Comparison of ENCODE assay signal across 21 mouse cellular contexts in genomic region chr6:17905776-17906175, GRCm38 (mm10).
DNase-seq lines count a peak whose midpoint lies in the region; ATAC-seq lines count a peak whose summit lies in the region.
"Had no signal": no experiment of that assay in that cellular context is flagged by ENCODE, and none has a peak within 500 bp of the region (broad histone marks: within the 10 kb centered on the region; RNA-seq: fewer than 3 reads in every experiment).

No protein-coding gene starts in this region.

- 70% methylated on average over 3 of the region's 3 CpGs for WGBS in limb, embryonic 12.5 days
- WGBS in limb, embryonic 10.5 days, result 58% methylated on average over 3 of the region's 3 CpGs
- 21% methylated on average over 3 of the region's 3 CpGs for WGBS in forebrain, embryonic 12.5 days
- 15% methylated on average over 3 of the region's 3 CpGs for WGBS in forebrain, embryonic 14.5 days
- 18% methylated on average over 3 of the region's 3 CpGs for WGBS in midbrain, embryonic 12.5 days
- WGBS in intestine, embryonic 15.5 days, result 61% methylated on average over 3 of the region's 3 CpGs

- no peak overlapping the region for H3K4me3 ChIP-seq in limb, embryonic 12.5 days (replicated peaks)
- no peak overlapping the region for H3K4me3 ChIP-seq in limb, embryonic 10.5 days
- no peak overlapping the region for H3K4me3 ChIP-seq in forebrain, embryonic 12.5 days (replicated peaks)
- no peak overlapping the region for H3K4me3 ChIP-seq in forebrain, embryonic 14.5 days (ENCODE audit: low read depth, low read length)
- no peak overlapping the region for H3K4me3 ChIP-seq in midbrain, embryonic 12.5 days
- no peak overlapping the region for H3K4me3 ChIP-seq in intestine, embryonic 15.5 days (replicated peaks)
- H3K4me3 ChIP-seq: embryonic facial prominence, embryonic 10.5 days; liver, embryonic 12.5 days; stomach, embryonic 15.5 days had no signal

- peak overlapping the region; percentile 64; the same call in 1 of the 2 replicates for H3K27ac ChIP-seq in limb, embryonic 12.5 days
- H3K27ac ChIP-seq in limb, embryonic 10.5 days, result no peak overlapping the region
- H3K27ac ChIP-seq in forebrain, embryonic 12.5 days, result no peak overlapping the region
- H3K27ac ChIP-seq in forebrain, embryonic 14.5 days (ENCODE audit: low read depth, low read length), result no peak overlapping the region
- H3K27ac ChIP-seq in midbrain, embryonic 12.5 days (replicated peaks), result peak overlapping the region; percentile 35; the same call in 1 of the 2 replicates
- H3K27ac ChIP-seq in intestine, embryonic 15.5 days, result no peak overlapping the region; the same call in 1 of the 2 replicates
- H3K27ac ChIP-seq: embryonic facial prominence, embryonic 10.5 days; liver, embryonic 12.5 days had no signal

- H3K4me2 ChIP-seq in limb, embryonic 12.5 days, result no peak overlapping the region
- H3K4me2 ChIP-seq in forebrain, embryonic 12.5 days, result no peak overlapping the region
- H3K4me2 ChIP-seq in forebrain, embryonic 14.5 days (ENCODE audit: low read length), result no peak overlapping the region
- no peak overlapping the region for H3K4me2 ChIP-seq in midbrain, embryonic 12.5 days (replicated peaks)
- H3K4me2 ChIP-seq in intestine, embryonic 15.5 days (replicated peaks), result no peak overlapping the region
- H3K4me2 ChIP-seq: heart, embryonic 11.5 days; liver, embryonic 12.5 days; stomach, embryonic 15.5 days had no signal

- no peak overlapping the region for H3K9ac ChIP-seq in limb, embryonic 12.5 days (replicated peaks)
- H3K9ac ChIP-seq in forebrain, embryonic 12.5 days, result no peak overlapping the region
- no peak overlapping the region for H3K9ac ChIP-seq in forebrain, embryonic 14.5 days (ENCODE audit: low read length)
- H3K9ac ChIP-seq in midbrain, embryonic 12.5 days (replicated peaks), result no peak overlapping the region
- H3K9ac ChIP-seq in intestine, embryonic 15.5 days, result no peak overlapping the region
- H3K9ac ChIP-seq: liver, embryonic 12.5 days; stomach, embryonic 15.5 days had no signal

- no peak for DNase-seq in limb, embryonic 10.5 days (ENCODE audit: low spot score)
- no peak for DNase-seq in forebrain, embryonic 14.5 days (ENCODE audit: low spot score)
- DNase-seq in thymus, postnatal 10 days (ENCODE audit: low spot score in 2 of 2), result no peak
- DNase-seq in ovary, adult 18-20 months (ENCODE audit: low spot score), result no peak
- DNase-seq: cerebellum, adult 8-10 months; heart, postnatal 14 days; kidney, adult 8-10 months; kidney, postnatal 36 days; lung, postnatal 10 days; retina, postnatal 1 day; thymus, adult 18-20 months had no signal

- ATAC-seq in limb, embryonic 12.5 days (ENCODE audit: insufficient number of reproducible peaks, insufficient read depth, low FRiP score, low TSS enrichment, low read depth), result no peak
- peak; percentile 23; the same call in 1 of the 2 replicates for ATAC-seq in forebrain, embryonic 12.5 days (ENCODE audit: low FRiP score)
- ATAC-seq in forebrain, embryonic 14.5 days, result peak; percentile 35; the same call in 1 of the 2 replicates
- peak; percentile 54 for ATAC-seq in midbrain, embryonic 12.5 days (ENCODE audit: low FRiP score, low read depth)
- no peak for ATAC-seq in intestine, embryonic 15.5 days
- ATAC-seq: inflammation-experienced regulatory T-cells, adult 6 months; liver, embryonic 12.5 days; Patski had no signal

- peaks cover 23% of the 10 kb centered on the region for H3K4me1 ChIP-seq in limb, embryonic 12.5 days (replicated peaks)
- no peaks in the 10 kb centered on the region; the same call in 1 of the 2 replicates for H3K4me1 ChIP-seq in limb, embryonic 10.5 days
- peaks cover 22% of the 10 kb centered on the region for H3K4me1 ChIP-seq in forebrain, embryonic 12.5 days
- H3K4me1 ChIP-seq in forebrain, embryonic 14.5 days (ENCODE audit: control insufficient read depth, insufficient read depth, low read length), result 0 out of 2 replicates have a peak, but pooled peaks cover 6% of the 10 kb centered on the region
- H3K4me1 ChIP-seq in midbrain, embryonic 12.5 days, result peaks cover 23% of the 10 kb centered on the region
- H3K4me1 ChIP-seq in intestine, embryonic 15.5 days (replicated peaks), result peaks cover 2% of the 10 kb centered on the region; the same call in 1 of the 2 replicates
- H3K4me1 ChIP-seq: liver, embryonic 12.5 days had no signal

- H3K36me3 ChIP-seq in limb, embryonic 12.5 days, result no peaks in the 10 kb centered on the region; the same call in 1 of the 2 replicates
- no peaks in the 10 kb centered on the region for H3K36me3 ChIP-seq in limb, embryonic 10.5 days
- H3K36me3 ChIP-seq in forebrain, embryonic 12.5 days (replicated peaks), result peaks cover 6% of the 10 kb centered on the region
- H3K36me3 ChIP-seq in forebrain, embryonic 14.5 days (ENCODE audit: control insufficient read depth, insufficient read depth, low read length), result peaks cover 21% of the 10 kb centered on the region
- peaks cover 11% of the 10 kb centered on the region; the same call in 1 of the 2 replicates for H3K36me3 ChIP-seq in midbrain, embryonic 12.5 days
- no peaks in the 10 kb centered on the region for H3K36me3 ChIP-seq in intestine, embryonic 15.5 days
- H3K36me3 ChIP-seq: liver, embryonic 12.5 days; stomach, embryonic 15.5 days had no signal

- H3K27me3 ChIP-seq in limb, embryonic 12.5 days, result no peaks in the 10 kb centered on the region
- H3K27me3 ChIP-seq in limb, embryonic 10.5 days (ENCODE audit: low read depth, poor library complexity, severe bottlenecking), result no peaks in the 10 kb centered on the region
- no peaks in the 10 kb centered on the region for H3K27me3 ChIP-seq in forebrain, embryonic 12.5 days
- no peaks in the 10 kb centered on the region for H3K27me3 ChIP-seq in forebrain, embryonic 14.5 days (replicated peaks; ENCODE audit: control insufficient read depth, insufficient read depth, low read length)
- no peaks in the 10 kb centered on the region for H3K27me3 ChIP-seq in midbrain, embryonic 12.5 days
- no peaks in the 10 kb centered on the region for H3K27me3 ChIP-seq in intestine, embryonic 15.5 days (replicated peaks)
- H3K27me3 ChIP-seq: liver, embryonic 12.5 days; Patski; stomach, embryonic 15.5 days had no signal

- no peaks in the 10 kb centered on the region for H3K9me3 ChIP-seq in limb, embryonic 12.5 days
- no peaks in the 10 kb centered on the region for H3K9me3 ChIP-seq in limb, embryonic 10.5 days (replicated peaks)
- H3K9me3 ChIP-seq in forebrain, embryonic 12.5 days, result no peaks in the 10 kb centered on the region
- no peaks in the 10 kb centered on the region for H3K9me3 ChIP-seq in forebrain, embryonic 14.5 days (replicated peaks; ENCODE audit: control insufficient read depth, low read length)
- no peaks in the 10 kb centered on the region for H3K9me3 ChIP-seq in midbrain, embryonic 12.5 days
- H3K9me3 ChIP-seq in intestine, embryonic 15.5 days, result no peaks in the 10 kb centered on the region
- H3K9me3 ChIP-seq: embryonic facial prominence, embryonic 10.5 days; liver, embryonic 12.5 days; stomach, embryonic 15.5 days had no signal

Comparison
In these comparisons a context has a peak if more than half of its experiments do, and no peak if none do; other contexts are left out.
1. H3K27ac ChIP-seq: peak in limb, embryonic 12.5 days (single experiment) and midbrain, embryonic 12.5 days (single experiment); none in limb, embryonic 10.5 days (single experiment), forebrain, embryonic 12.5 days (single experiment), forebrain, embryonic 14.5 days (single experiment) and intestine, embryonic 15.5 days (single experiment).
2. ATAC-seq: peak in forebrain, embryonic 12.5 days (single experiment), forebrain, embryonic 14.5 days (single experiment) and midbrain, embryonic 12.5 days (single experiment); none in limb, embryonic 12.5 days (single experiment) and intestine, embryonic 15.5 days (single experiment).